Mouse (Mus musculus) cerebellum, adult 9-11 months (tissue): ENCODE measurements at regions not wholly inside any gene's neighbourhood (a gene's known extent, or its start where the extent isn't known, plus 50 kb on each side); places are given as distances from the start of the nearest gene placed in this dataset.
A peak's percentile ranks its signal among the peaks of the same experiment; 100 is the strongest.

ENCODE experiments used
- DNase-seq: peaks from one replicate; pipeline ENCODE4 v3.0.0; 2022

DNA sequence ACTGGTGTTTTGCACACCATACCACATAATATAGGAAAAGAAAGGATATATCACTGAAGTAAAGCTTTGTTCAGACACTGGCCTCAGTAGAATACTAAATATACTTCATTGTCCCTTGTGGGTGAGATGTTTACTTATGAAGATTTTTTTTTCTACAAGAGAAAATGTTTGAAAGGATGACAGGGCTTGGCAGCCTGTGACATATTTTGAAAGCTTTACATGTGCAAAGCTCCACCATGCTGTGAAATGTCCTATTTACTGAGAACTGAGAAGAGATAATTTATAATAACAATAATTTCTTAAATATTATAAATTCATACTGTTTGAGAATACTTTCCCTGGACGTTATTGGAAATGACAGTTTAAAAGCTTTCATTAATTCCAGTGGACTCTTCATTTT lies 395.3 kb downstream of the Ccdc50 start:
- peak; percentile 27 for DNase-seq

DNA sequence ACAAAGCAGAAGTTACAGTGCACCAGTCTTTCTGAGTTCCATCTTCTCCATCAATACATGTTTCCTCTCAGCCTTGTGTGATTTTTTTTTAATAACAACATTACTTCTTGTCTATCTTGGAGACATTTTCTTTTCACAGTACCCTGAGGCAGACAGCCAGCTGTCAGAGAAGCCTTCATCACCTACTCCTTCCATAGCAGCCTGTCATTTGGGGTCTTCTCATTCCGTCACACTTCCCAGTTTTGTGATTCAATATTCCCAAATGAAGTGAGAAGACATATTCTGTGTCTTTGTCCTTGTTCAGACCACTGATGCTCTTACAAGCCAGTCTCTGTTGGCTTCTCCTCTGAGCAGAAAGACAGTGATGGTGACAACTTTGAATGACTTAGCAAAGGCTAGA lies 404.7 kb downstream of the Ccdc50 start:
- no peak for DNase-seq

DNA sequence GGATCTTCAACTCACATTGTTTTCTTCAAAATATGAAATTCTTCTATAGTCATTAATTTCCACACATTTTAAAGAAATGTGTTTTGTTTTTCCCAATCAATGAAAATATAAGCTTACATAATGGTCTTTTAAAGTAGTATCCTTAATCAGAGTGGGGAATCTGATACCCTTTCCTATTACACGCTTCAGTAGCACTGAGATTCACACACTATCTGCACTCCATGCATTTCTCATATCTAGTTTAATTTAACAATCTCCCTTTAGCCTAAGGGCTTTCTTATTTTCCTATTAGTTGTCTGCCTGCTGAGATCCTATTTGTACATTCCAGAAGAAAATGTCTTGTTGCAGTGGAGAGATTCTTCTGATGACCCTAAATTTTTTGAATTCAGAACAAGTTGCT lies 406.2 kb downstream of the Ccdc50 start:
- no peak for DNase-seq

DNA sequence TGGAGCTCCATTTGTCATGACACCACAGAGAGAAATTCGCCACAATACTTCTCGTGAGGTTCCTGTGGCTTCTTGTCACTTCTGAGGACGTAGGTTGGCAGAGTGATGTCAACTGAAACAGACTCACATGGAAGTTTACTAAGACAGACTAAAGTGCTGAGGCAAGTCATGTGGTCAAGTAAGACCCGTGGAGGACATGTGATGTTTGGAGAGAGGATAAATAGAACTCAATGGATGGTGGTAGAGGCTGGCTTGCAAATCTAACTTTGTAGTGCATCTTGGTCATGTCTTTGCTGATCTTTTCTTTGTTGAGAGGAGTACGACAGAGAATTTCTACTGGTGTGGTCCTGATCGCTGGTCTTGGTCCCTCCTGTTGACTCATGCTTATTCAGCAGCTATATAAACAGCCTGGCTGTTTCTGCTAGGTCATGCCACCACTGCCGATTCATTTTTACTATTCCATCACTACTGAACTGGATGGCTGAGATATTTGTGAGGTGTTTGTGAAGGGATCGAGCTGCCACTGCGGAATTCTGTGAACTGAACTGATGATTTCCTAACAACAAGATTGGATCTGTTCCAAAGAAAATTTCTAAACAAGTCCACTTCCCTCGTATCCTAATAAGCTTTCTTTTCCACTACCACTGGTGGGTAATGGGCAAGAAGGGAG lies 407.6 kb downstream of the Ccdc50 start:
- no peak for DNase-seq

DNA sequence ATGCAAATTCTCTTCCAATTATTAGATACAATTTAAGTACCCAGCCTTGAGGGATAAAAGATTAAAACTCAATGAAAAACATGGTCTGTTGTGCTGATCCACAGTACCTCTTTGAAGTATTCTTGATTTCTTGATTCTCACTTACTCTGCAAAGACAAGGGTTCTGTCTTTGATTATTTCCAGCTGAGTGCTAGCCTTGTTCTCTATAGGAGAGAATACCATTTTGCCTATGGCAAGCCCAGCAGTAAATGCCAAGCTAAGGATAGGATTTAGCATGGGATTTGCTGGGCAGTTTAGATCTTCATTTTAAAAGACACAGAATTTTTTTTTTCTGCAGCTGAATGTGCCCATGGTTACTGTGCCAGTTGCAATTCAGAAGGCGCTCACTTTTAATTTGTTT lies 425.8 kb downstream of the Ccdc50 start:
- DNase-seq = no peak
